ENCODE assay signal across 24 mouse cellular contexts in the genomic region with DNA sequence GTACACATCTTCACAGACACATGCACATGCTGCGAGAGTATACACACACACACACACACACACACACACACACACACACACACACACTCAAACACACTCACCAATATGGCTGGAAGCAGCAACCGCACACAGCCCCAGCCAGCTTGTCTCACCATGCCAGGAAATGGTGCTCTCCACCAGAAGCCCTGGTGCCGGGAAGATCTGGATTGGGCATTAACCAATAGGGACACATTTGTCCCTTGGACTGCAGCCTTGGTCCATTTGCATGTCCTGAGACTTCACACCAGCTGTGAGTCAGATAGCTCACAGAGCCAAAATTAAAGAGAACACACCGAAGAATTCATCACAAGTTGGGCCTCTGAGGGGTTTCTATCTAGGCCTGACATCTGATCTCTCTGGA.
A peak's percentile ranks its signal among the peaks of the same experiment; 100 is the strongest.
DNase-seq lines count a peak whose midpoint lies in the region; ATAC-seq lines count a peak whose summit lies in the region.
"Had no signal": no experiment of that assay in that cellular context is flagged by ENCODE, and none has a peak within 500 bp of the region (broad histone marks: within the 10 kb centered on the region; RNA-seq: fewer than 3 reads in every experiment).

No protein-coding gene starts in this region.

- H3K9ac ChIP-seq in liver, embryonic 11.5 days (ENCODE audit: low read depth, low read length) = no peak overlapping the region
- H3K9ac ChIP-seq: forebrain, embryonic 13.5 days; heart, embryonic 13.5 days; hindbrain, embryonic 14.5 days had no signal

- no peak overlapping the region for H3K4me2 ChIP-seq in liver, embryonic 11.5 days
- H3K4me2 ChIP-seq: forebrain, embryonic 13.5 days; heart, embryonic 13.5 days; hindbrain, embryonic 14.5 days had no signal

- no peak overlapping the region for H3K4me3 ChIP-seq in limb, embryonic 10.5 days
- no peak overlapping the region for H3K4me3 ChIP-seq in liver, embryonic 11.5 days (ENCODE audit: low read depth, low read length)
- H3K4me3 ChIP-seq: forebrain, embryonic 10.5 days; forebrain, embryonic 13.5 days; heart, adult 2 months; heart, embryonic 10.5 days; heart, embryonic 13.5 days had no signal

- no peaks in the 10 kb centered on the region for H3K9me3 ChIP-seq in limb, embryonic 10.5 days (replicated peaks)
- H3K9me3 ChIP-seq in liver, embryonic 11.5 days (ENCODE audit: control insufficient read depth, low read length) = no peaks in the 10 kb centered on the region
- H3K9me3 ChIP-seq: forebrain, embryonic 10.5 days; forebrain, embryonic 13.5 days; heart, embryonic 10.5 days; heart, embryonic 13.5 days had no signal

- H3K36me3 ChIP-seq in limb, embryonic 10.5 days = no peaks in the 10 kb centered on the region
- no peaks in the 10 kb centered on the region for H3K36me3 ChIP-seq in liver, embryonic 11.5 days (ENCODE audit: control insufficient read depth, insufficient read depth, low read length)
- H3K36me3 ChIP-seq: forebrain, embryonic 10.5 days; heart, embryonic 10.5 days; heart, embryonic 13.5 days had no signal

- H3K27me3 ChIP-seq in limb, embryonic 10.5 days (ENCODE audit: low read depth, poor library complexity, severe bottlenecking) = no peaks in the 10 kb centered on the region
- 0 out of 2 replicates have a peak, but pooled peaks cover 2% of the 10 kb centered on the region for H3K27me3 ChIP-seq in liver, embryonic 11.5 days (replicated peaks; ENCODE audit: control insufficient read depth, insufficient read depth, low read length)
- H3K27me3 ChIP-seq: forebrain, embryonic 13.5 days had no signal

- peaks cover 4% of the 10 kb centered on the region for H3K4me1 ChIP-seq in limb, embryonic 10.5 days
- H3K4me1 ChIP-seq in liver, embryonic 11.5 days (replicated peaks; ENCODE audit: control insufficient read depth, insufficient read depth, low read length) = no peaks in the 10 kb centered on the region
- H3K4me1 ChIP-seq: forebrain, embryonic 13.5 days had no signal

- no peak for ATAC-seq in liver, embryonic 11.5 days (replicated peaks; ENCODE audit: low FRiP score)
- ATAC-seq: activated CD4-positive, CD25-positive, alpha-beta regulatory T cell, adult 4 months; CD4-positive, CD25-positive, alpha-beta regulatory T cell, adult 4 months; forebrain, embryonic 13.5 days; forebrain, embryonic 16.5 days; hindbrain, postnatal 0 days; intestine, postnatal 0 days had no signal

- WGBS in limb, embryonic 10.5 days = 88% methylated on average over 4 of the region's 4 CpGs
- WGBS in liver, embryonic 11.5 days = 69% methylated on average over 4 of the region's 4 CpGs

- H3K27ac ChIP-seq in limb, embryonic 10.5 days = no peak overlapping the region
- H3K27ac ChIP-seq in liver, embryonic 11.5 days (ENCODE audit: low read depth, low read length) = no peak overlapping the region
- H3K27ac ChIP-seq: forebrain, embryonic 10.5 days; forebrain, embryonic 13.5 days; heart, adult 2 months; heart, embryonic 10.5 days; heart, embryonic 13.5 days; hindbrain, embryonic 14.5 days; hindbrain, postnatal 0 days had no signal

- peak; percentile 50 for DNase-seq in cerebellum, adult 11-12 months
- DNase-seq in cerebellum, postnatal 36 days = no peak
- DNase-seq in 3134 (ENCODE audit: extremely low read depth, insufficient read length, low spot score) (peak; percentile 28), adipocyte (ENCODE audit: low spot score) (peak; percentile 20)
- no peak for DNase-seq in limb, embryonic 10.5 days (ENCODE audit: low spot score)
- DNase-seq in liver, embryonic 11.5 days (ENCODE audit: low spot score) = no peak
- DNase-seq: adrenal gland, postnatal 10 days; adrenal gland, postnatal 36 days; gastrocnemius, postnatal 10 days; gastrocnemius, postnatal 36 days; heart, adult 2 months; heart, postnatal 14 days; heart, postnatal 4 days; kidney, adult 2 months had no signal

Comparison
In these comparisons a context has a peak if more than half of its experiments do, and no peak if none do; other contexts are left out.
1. DNase-seq: peak in cerebellum, adult 11-12 months (single experiment), 3134 (single experiment) and adipocyte (single experiment); none in cerebellum, postnatal 36 days (0 of 2), limb, embryonic 10.5 days (single experiment) and liver, embryonic 11.5 days (single experiment).